Mouse (Mus musculus) cortical plate, adult 2 months (tissue): ENCODE measurements around the gene Pik3cb.

Experiments used
- CTCF ChIP-seq: fragments of 200-500 bp; IDR thresholded peaks from 2 replicates; pipeline ENCODE4 v1.5.1; 2011; ENCODE audit warnings: mild to moderate bottlenecking, control low read depth, low read length; ENCODE audit not compliant: insufficient read depth; ENCODE audit errors: extremely low read depth
- POLR2A ChIP-seq: fragments of 200-500 bp; IDR thresholded peaks from 2 replicates; pipeline ENCODE4 v1.6.1; 2011; ENCODE audit warnings: mild to moderate bottlenecking, low read length, control low read depth; ENCODE audit not compliant: insufficient read depth; ENCODE audit errors: extremely low read depth

- TF ChIP-seq CTCF (0 out of 2 replicates have a peak, but pooled peaks have one; percentile 2), POLR2A (no peak)
Measured at GRCm38 (mm10) chr9:99080657-99081056, 59.8 kb downstream of the Pik3cb start.
